Comparison of ENCODE assay signal across 16 mouse cellular contexts in genomic region chr3:144231931-144232330, GRCm38 (mm10). TPM values are rescaled to one million over a fixed set of nuclear protein-coding genes. Genes with fewer than 3 reads are reported as not detected.
DNase-seq lines count a peak whose midpoint lies in the region; ATAC-seq lines count a peak whose summit lies in the region.
"Had no signal": no experiment of that assay in that cellular context is flagged by ENCODE, and none has a peak within 500 bp of the region (broad histone marks: within the 10 kb centered on the region; RNA-seq: fewer than 3 reads in every experiment).

No protein-coding gene starts in this region.

- intact Hi-C loops in heart, postnatal 25 days (cut with DNase I), result no loop called here

- H3K9ac ChIP-seq in hindbrain, embryonic 12.5 days, result no peak overlapping the region
- H3K9ac ChIP-seq: hindbrain, embryonic 14.5 days; liver, embryonic 13.5 days had no signal

- H3K4me1 ChIP-seq in heart, embryonic 10.5 days, result peaks cover 27% of the 10 kb centered on the region
- H3K4me1 ChIP-seq in hindbrain, embryonic 12.5 days, result no peaks in the 10 kb centered on the region
- H3K4me1 ChIP-seq: liver, embryonic 13.5 days had no signal

- no peak overlapping the region for H3K4me2 ChIP-seq in hindbrain, embryonic 12.5 days (replicated peaks)
- H3K4me2 ChIP-seq: hindbrain, embryonic 14.5 days; liver, embryonic 13.5 days; midbrain, embryonic 11.5 days had no signal

- no peak for DNase-seq in heart, embryonic 10.5 days (ENCODE audit: low spot score)
- no peak for DNase-seq in heart, postnatal 25 days (ENCODE audit: low spot score)
- peak; percentile 73 for DNase-seq in CD4-positive, CD25-positive, alpha-beta regulatory T cell, adult 2 months (ENCODE audit: low read depth, low spot score)
- DNase-seq in embryo, embryonic 9.5 days (ENCODE audit: extremely low spot score), result no peak
- DNase-seq in cerebellum, postnatal 10 days, result no peak
- DNase-seq: cerebellum, adult 11-12 months; liver, embryonic 13.5 days; thymus, postnatal 4 days had no signal

- H3K36me3 ChIP-seq in heart, embryonic 10.5 days, result no peaks in the 10 kb centered on the region
- H3K36me3 ChIP-seq in hindbrain, embryonic 12.5 days, result no peaks in the 10 kb centered on the region
- H3K36me3 ChIP-seq: liver, embryonic 13.5 days had no signal

- no peaks in the 10 kb centered on the region for H3K9me3 ChIP-seq in heart, embryonic 10.5 days
- H3K9me3 ChIP-seq in hindbrain, embryonic 12.5 days (replicated peaks), result no peaks in the 10 kb centered on the region
- H3K9me3 ChIP-seq: liver, embryonic 13.5 days had no signal

- H3K27ac ChIP-seq in heart, embryonic 10.5 days, result peak overlapping the region; percentile 67; the same call in 1 of the 2 replicates
- H3K27ac ChIP-seq in hindbrain, embryonic 12.5 days, result no peak overlapping the region
- H3K27ac ChIP-seq: hindbrain, embryonic 14.5 days; kidney, postnatal 0 days; liver, embryonic 13.5 days had no signal

- H3K4me3 ChIP-seq in heart, embryonic 10.5 days, result no peak overlapping the region
- no peak overlapping the region for H3K4me3 ChIP-seq in hindbrain, embryonic 12.5 days
- H3K4me3 ChIP-seq: liver, embryonic 13.5 days; myocyte had no signal

- no peaks in the 10 kb centered on the region for H3K27me3 ChIP-seq in heart, embryonic 10.5 days (ENCODE audit: insufficient read depth, poor library complexity, severe bottlenecking)
- no peaks in the 10 kb centered on the region for H3K27me3 ChIP-seq in hindbrain, embryonic 12.5 days
- H3K27me3 ChIP-seq: liver, embryonic 13.5 days had no signal

- ATAC-seq in hematopoietic stem cell, adult 5-6 weeks (replicated peaks in 1 of 2; ENCODE audit: insufficient read depth in 1 of 2, low FRiP score in 2 of 2, low TSS enrichment in 1 of 2, low read depth in 1 of 2, poor library complexity in 2 of 2, severe bottlenecking in 2 of 2), result peak; percentile 91 to 93
- 0 out of 2 replicates have a peak, but pooled peaks have one; percentile 39 for ATAC-seq in megakaryocyte-erythroid progenitor cell, adult 5-6 weeks (replicated peaks; ENCODE audit: low FRiP score, low TSS enrichment, poor library complexity, severe bottlenecking)
- ATAC-seq in hindbrain, embryonic 12.5 days (ENCODE audit: low FRiP score), result no peak
- ATAC-seq: forebrain, embryonic 16.5 days had no signal

- 83% methylated on average over 6 of the region's 6 CpGs for WGBS in heart, embryonic 10.5 days
- WGBS in hindbrain, embryonic 12.5 days, result 86% methylated on average over 6 of the region's 6 CpGs

RNA-seq across cellular contexts. Expression of gene Lmo4, which starts 26.9 kb away (rescaled TPM):
- 35.8 and 42.4 TPM in 2 replicates for polyA plus RNA-seq in heart, embryonic 10.5 days (2016; fragmentation: Nextera tagmentation; extraction: Ambion mirVana)
- 10 to 100 TPM; 31.4 to 33.1 TPM for total RNA-seq in heart, postnatal 25 days (2021)
- 36.6 and 47.0 TPM in 2 replicates for total RNA-seq in hematopoietic stem cell, adult 5-6 weeks (2017)
- 23.9 and 27.0 TPM in 2 replicates for total RNA-seq in megakaryocyte-erythroid progenitor cell, adult 5-6 weeks (2014; fragmentation: Nextera tagmentation)
- total RNA-seq in megakaryocyte-erythroid progenitor cell, adult 5-6 weeks (2017), result 18.7 and 18.9 TPM in 2 replicates
- polyA plus RNA-seq in hindbrain, embryonic 12.5 days (2016; fragmentation: Nextera tagmentation; extraction: Ambion mirVana), result 62.0 and 64.7 TPM in 2 replicates
